Mouse (Mus musculus) neural tube, embryonic 15.5 days (tissue): Measurements from ENCODE around the gene Max. TPM values are rescaled to one million over a fixed set of nuclear protein-coding genes. Genes with fewer than 3 reads are reported as not detected.

Experiments
- ATAC-seq: fragments of 200-750 bp; cut with Nextera tagmentation; 2 replicates; pipeline ENCODE4 v1.8.0; 2017; ENCODE audit warnings: mild to moderate bottlenecking, moderate TSS enrichment, moderate library complexity; ENCODE audit not compliant: low FRiP score
- H3K27ac ChIP-seq: fragments of 300-500 bp; sonication (generic); replicated peaks from 2 replicates; pipeline ENCODE4 v1.5.1; 2015; ENCODE audit warnings: mild to moderate bottlenecking, inconsistent platforms
- H3K27me3 ChIP-seq: fragments of 300-500 bp; sonication (generic); replicated peaks from 2 replicates; pipeline ENCODE4 v1.6.1; 2015; ENCODE audit warnings: inconsistent platforms
- H3K36me3 ChIP-seq: fragments of 300-500 bp; sonication (generic); 2 replicates; pipeline ENCODE4 v1.6.1; 2015; ENCODE audit warnings: inconsistent platforms
- H3K4me1 ChIP-seq: fragments of 300-500 bp; sonication (generic); 2 replicates; pipeline ENCODE4 v1.6.1; 2015; ENCODE audit warnings: inconsistent platforms
- H3K4me2 ChIP-seq: fragments of 300-500 bp; sonication (generic); 2 replicates; pipeline ENCODE4 v1.6.1; 2015; ENCODE audit warnings: inconsistent platforms, mild to moderate bottlenecking, moderate library complexity
- H3K4me3 ChIP-seq: fragments of 300-500 bp; sonication (generic); replicated peaks from 2 replicates; pipeline ENCODE4 v1.5.1; 2015; ENCODE audit warnings: mild to moderate bottlenecking, inconsistent platforms
- H3K9ac ChIP-seq: fragments of 300-500 bp; sonication (generic); replicated peaks from 2 replicates; pipeline ENCODE4 v1.6.1; 2015; ENCODE audit warnings: mild to moderate bottlenecking, inconsistent platforms
- H3K9me3 ChIP-seq: fragments of 300-500 bp; sonication (generic); replicated peaks from 2 replicates; pipeline ENCODE4 v1.6.1; 2016; ENCODE audit warnings: inconsistent platforms
- WGBS: fragments of 180-500 bp; shearing (Covaris S2); methylation state at CpG from one replicate; pipeline ENCODE4 v1.1.7; 2015; ENCODE audit warnings: mixed read lengths; 5-methylcytosine and 5-hydroxymethylcytosine counted together
- polyA plus RNA-seq: library from polyadenylated mRNA; unstranded; fragments of >200 nt; fragmentation: Nextera tagmentation; extraction: Ambion mirVana; gene quantifications from 2 replicates; pipeline ENCODE4 v1.2.1, GENCODE M21; 2015

Gene Max
- polyA plus RNA-seq, 1 experiment from 2014 or later = 25.7 TPM

DNA sequence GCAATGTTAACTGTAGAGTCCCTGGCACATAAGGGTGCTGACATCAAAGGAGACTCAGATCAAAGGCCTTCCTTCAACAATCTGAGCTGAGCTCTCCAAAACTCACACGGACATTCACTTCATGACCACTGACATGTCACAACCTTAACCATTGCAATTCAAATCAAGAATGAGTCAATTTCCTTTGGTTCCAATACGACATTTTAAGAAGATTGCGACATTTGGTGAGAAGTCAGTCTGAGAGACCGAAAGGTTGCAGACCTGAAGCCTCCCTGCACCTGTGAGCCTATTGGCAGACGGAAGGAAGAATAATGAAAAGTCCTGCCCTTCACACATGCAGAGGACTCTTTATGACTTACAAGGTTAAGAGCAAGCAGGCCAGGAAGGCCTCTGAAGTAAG, 11.7 kb downstream of the Max start:
- WGBS = 92% methylated on average over 5 of the region's 5 CpGs
- Histone ChIP-seq H3K36me3 (peaks cover 81% of the 10 kb centered on the region), H3K4me1 (peaks cover 21% of the 10 kb centered on the region), H3K27me3 (no peaks in the 10 kb centered on the region), H3K9me3 (no peaks in the 10 kb centered on the region), H3K4me3 (no peak overlapping the region), H3K9ac (no peak overlapping the region), H3K4me2 (no peak overlapping the region), H3K27ac (no peak overlapping the region)
- no peak for ATAC-seq

DNA sequence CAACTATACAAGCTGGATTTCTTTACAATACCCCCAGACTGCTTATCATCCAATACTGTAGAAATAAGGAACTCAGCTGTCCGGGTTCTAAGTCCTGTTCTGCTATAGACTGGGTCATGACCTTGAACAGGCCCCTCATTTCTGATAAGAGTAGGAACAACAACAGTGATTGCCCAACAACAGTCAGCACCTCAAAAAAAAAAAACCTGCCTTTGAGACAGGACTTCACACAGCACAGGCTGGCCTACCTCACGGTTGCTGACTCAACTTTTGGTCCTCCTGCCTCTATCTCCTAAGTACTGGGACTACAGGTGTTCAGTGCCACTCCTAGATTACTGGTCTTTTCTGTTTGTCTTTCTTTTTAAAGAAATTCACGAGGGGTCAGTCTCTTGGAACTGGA, 13.2 kb downstream of the Max start:
- no peak for ATAC-seq

DNA sequence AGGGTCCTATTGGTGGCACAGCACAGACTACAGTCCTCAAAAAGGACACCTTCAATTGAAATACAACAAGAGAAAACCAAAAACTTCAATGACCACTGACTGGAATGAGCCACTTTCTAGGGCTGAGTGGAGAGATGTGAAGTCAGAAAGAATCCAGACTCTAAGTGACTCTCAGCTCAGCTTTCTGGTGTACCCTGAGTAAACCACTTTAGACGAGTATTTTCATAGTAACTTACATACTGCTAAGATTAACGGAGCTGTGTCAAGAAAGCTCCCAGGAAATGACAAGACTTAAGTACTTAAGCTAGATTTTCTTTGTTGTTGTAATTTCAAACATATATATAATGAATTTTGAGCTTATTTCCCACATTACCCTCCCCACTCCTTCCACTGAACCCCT, 13.8 kb downstream of the Max start:
- H3K36me3 ChIP-seq = peaks cover 93% of the 10 kb centered on the region
- 99% methylated on average over 2 of the region's 2 CpGs for WGBS
- ATAC-seq = no peak

More for the DNA sequence above, 13.2 kb downstream of the Max start:
- peaks cover 6% of the 10 kb centered on the region; the same call in 1 of the 2 replicates for H3K4me1 ChIP-seq
- no peak overlapping the region for H3K27ac ChIP-seq
- no peak overlapping the region for H3K9ac ChIP-seq
- H3K4me2 ChIP-seq = no peak overlapping the region
- H3K27me3 ChIP-seq = no peaks in the 10 kb centered on the region
- WGBS = 87% methylated on average over 3 of the region's 3 CpGs
- H3K4me3 ChIP-seq = no peak overlapping the region
- no peaks in the 10 kb centered on the region for H3K9me3 ChIP-seq
- peaks cover 93% of the 10 kb centered on the region for H3K36me3 ChIP-seq

DNA sequence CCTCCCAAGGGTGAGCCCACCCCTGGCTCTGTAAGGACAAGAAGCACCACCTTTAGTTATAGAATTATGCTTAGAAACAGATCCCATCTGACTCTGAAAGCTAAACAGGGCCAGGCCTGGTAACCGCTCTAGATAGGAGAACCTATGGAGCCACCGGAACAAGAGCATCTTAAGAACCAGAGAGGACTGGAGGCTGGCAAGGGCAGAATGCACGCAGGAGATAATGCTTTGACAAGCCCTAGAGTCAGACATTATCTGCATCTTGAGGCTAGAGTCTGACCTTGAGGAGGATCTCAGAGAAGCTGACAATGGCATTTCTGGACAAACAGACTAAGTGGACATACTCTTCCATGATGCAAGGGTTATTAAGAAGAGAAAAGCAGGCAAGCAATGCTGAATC, 14.5 kb downstream of the Max start:
- Histone ChIP-seq H3K4me3 (no peak overlapping the region), H3K27me3 (no peaks in the 10 kb centered on the region), H3K27ac (no peak overlapping the region), H3K4me2 (no peak overlapping the region), H3K4me1 (no peaks in the 10 kb centered on the region), H3K36me3 (peaks cover 93% of the 10 kb centered on the region), H3K9me3 (no peaks in the 10 kb centered on the region), H3K9ac (no peak overlapping the region)
- no peak for ATAC-seq
- 95% methylated on average over 3 of the region's 3 CpGs for WGBS

More for the DNA sequence above, 13.8 kb downstream of the Max start:
- Histone ChIP-seq H3K27me3 (no peaks in the 10 kb centered on the region), H3K4me3 (no peak overlapping the region), H3K27ac (no peak overlapping the region), H3K4me2 (no peak overlapping the region), H3K4me1 (0 out of 2 replicates have a peak, but pooled peaks cover under 1% of the 10 kb centered on the region), H3K9ac (no peak overlapping the region), H3K9me3 (no peaks in the 10 kb centered on the region)

DNA sequence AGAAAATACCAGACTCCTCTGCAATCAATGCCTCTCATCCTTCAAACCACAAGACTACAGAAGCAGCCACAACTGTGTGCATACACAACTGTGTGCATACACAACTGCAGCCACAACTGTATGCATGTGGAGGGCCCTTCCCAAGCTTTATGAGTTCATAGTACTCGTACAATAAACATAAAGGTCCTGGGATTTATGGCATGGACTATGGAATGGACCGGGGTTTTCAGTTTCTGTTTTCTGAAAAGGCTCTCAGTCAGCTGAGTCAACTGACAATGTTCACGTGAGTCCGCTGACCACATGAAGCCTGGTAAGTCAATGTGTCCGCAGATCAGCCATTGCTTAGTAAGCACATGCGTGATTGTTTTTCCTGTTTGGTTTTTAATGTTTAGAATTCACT, 18.5 kb downstream of the Max start:
- no peak for ATAC-seq
- WGBS = 87% methylated on average over 6 of the region's 6 CpGs
- Histone ChIP-seq H3K9ac (no peak overlapping the region), H3K36me3 (peaks cover 96% of the 10 kb centered on the region), H3K27ac (no peak overlapping the region), H3K4me3 (no peak overlapping the region), H3K4me2 (no peak overlapping the region), H3K9me3 (no peaks in the 10 kb centered on the region), H3K27me3 (no peaks in the 10 kb centered on the region), H3K4me1 (no peaks in the 10 kb centered on the region)

DNA sequence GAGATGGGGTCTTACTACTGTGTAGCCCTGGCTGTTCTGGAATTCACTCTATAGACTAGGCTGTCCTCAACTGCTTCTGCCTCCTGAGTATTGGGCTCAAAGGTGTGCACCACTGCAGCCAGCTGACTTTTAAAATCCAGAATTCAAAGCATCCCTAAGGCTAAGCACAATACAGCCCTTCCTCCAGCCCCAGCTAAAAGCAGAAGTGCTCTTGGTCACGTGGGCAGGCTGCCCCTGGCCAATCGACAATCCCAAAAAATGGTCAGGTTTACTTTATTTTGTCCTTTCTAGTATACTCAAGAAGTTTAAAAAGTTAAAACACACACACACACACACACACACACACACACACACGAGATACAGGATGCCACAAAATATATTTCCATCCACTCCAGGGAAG, 19.0 kb downstream of the Max start:
- ATAC-seq = no peak
- no peak overlapping the region for H3K4me3 ChIP-seq
- no peak overlapping the region for H3K4me2 ChIP-seq
- H3K9me3 ChIP-seq = no peaks in the 10 kb centered on the region
- H3K9ac ChIP-seq = no peak overlapping the region
- H3K4me1 ChIP-seq = no peaks in the 10 kb centered on the region
- no peak overlapping the region for H3K27ac ChIP-seq
- peaks cover 97% of the 10 kb centered on the region for H3K36me3 ChIP-seq
- WGBS = 90% methylated on average over 3 of the region's 3 CpGs
- no peaks in the 10 kb centered on the region for H3K27me3 ChIP-seq

DNA sequence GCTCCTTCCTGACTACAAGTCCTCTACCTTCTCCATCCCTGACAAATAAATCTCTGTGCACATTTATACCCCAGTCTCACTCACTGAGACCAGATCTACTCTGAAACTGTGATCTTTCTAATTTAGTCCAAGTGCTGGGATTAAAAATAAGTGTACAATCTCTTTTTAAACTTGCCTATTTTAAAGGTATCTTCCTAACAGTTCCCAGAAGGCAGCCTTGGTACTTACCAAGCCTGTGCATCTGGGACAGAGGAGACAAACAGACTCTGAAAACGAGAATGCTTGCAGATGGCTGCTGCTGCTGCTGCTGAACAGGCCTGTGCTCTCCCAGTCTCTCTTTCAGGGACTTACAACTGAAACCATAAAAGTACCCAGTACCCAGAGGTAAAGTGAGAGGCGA, 19.5 kb downstream of the Max start:
- peaks cover 95% of the 10 kb centered on the region for H3K36me3 ChIP-seq

DNA sequence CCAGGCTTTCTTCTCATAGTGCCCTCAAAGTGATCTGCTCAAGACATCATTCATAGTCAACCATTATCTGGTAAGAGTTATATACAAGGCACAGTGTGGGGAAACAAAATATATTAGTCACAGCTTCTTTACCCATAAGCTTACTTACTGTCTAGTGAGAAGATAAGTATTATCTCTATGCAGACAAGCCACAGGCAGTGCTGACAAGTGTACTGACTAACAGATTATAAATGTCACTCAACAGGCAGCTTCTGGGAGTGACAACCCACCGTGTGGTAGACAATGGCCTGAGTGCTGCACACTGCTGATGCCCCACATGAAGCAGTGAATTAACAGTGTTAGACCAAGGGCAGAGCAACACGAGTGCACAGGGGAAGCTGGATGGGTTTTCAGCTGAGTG, 20.5 kb downstream of the Max start:
- H3K9ac ChIP-seq = no peak overlapping the region
- no peak overlapping the region for H3K4me3 ChIP-seq
- WGBS = 69% methylated on average over 2 of the region's 2 CpGs
- no peak overlapping the region for H3K4me2 ChIP-seq
- H3K9me3 ChIP-seq = no peaks in the 10 kb centered on the region
- H3K27me3 ChIP-seq = no peaks in the 10 kb centered on the region
- no peak overlapping the region for H3K27ac ChIP-seq
- H3K36me3 ChIP-seq = peaks cover 97% of the 10 kb centered on the region
- H3K4me1 ChIP-seq = no peaks in the 10 kb centered on the region
- no peak for ATAC-seq

More for the DNA sequence above, 19.5 kb downstream of the Max start:
- Histone ChIP-seq H3K4me2 (no peak overlapping the region), H3K9ac (no peak overlapping the region), H3K27ac (no peak overlapping the region), H3K27me3 (no peaks in the 10 kb centered on the region), H3K4me1 (no peaks in the 10 kb centered on the region), H3K9me3 (no peaks in the 10 kb centered on the region), H3K4me3 (no peak overlapping the region)
- 85% methylated on average over 2 of the region's 2 CpGs for WGBS
- ATAC-seq = no peak

DNA sequence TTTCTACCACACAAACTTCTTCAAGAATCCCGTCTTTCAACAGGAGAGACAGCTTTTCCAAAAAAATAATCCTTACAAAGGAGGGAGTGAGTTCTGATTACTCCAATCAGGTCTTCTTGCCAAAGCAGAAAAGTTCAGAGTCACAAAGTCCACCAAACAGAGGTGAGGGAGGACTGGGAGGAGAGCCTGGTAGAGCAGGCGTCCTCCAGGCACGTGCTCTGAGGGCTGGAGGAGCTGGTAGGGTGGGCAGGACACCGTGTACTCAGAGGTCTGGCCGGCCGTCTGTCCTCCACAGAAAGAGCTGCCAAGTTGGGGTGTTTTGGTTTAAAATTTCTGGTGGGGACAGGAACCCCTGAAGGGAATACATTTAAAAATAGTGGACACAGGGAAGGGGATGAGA, 24.0 kb downstream of the Max start:
- no peak overlapping the region for H3K9ac ChIP-seq
- H3K36me3 ChIP-seq = peaks cover 76% of the 10 kb centered on the region
- H3K27ac ChIP-seq = no peak overlapping the region
- 97% methylated on average over 6 of the region's 6 CpGs for WGBS
- no peaks in the 10 kb centered on the region for H3K27me3 ChIP-seq
- no peaks in the 10 kb centered on the region for H3K9me3 ChIP-seq
- no peak overlapping the region for H3K4me3 ChIP-seq
- no peaks in the 10 kb centered on the region for H3K4me1 ChIP-seq
- no peak overlapping the region for H3K4me2 ChIP-seq
- no peak for ATAC-seq

DNA sequence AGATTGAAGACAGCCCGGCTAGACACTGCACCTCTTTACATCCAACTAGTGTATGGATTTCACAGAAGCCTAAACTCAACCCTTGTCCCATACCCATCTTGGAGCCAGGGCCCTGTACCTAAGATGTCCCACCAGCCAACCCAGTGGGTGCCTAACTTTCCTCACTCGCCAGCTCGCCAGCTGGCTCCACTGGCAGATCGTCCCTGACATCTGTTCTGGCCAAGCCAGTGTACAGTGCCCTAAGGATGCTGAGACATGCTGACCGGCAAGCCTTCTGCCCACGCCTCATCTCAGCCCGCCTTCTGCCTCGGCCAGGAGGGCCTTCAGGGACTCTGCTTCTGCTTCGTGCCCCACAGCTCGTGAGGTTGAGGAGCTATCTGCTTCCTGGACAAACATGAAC, 25.8 kb downstream of the Max start:
- Histone ChIP-seq H3K27ac (no peak overlapping the region), H3K4me2 (no peak overlapping the region), H3K4me1 (no peaks in the 10 kb centered on the region), H3K9ac (no peak overlapping the region), H3K9me3 (no peaks in the 10 kb centered on the region), H3K27me3 (no peaks in the 10 kb centered on the region), H3K4me3 (no peak overlapping the region), H3K36me3 (peaks cover 68% of the 10 kb centered on the region)
- 95% methylated on average over 10 of the region's 10 CpGs for WGBS
- no peak for ATAC-seq

DNA sequence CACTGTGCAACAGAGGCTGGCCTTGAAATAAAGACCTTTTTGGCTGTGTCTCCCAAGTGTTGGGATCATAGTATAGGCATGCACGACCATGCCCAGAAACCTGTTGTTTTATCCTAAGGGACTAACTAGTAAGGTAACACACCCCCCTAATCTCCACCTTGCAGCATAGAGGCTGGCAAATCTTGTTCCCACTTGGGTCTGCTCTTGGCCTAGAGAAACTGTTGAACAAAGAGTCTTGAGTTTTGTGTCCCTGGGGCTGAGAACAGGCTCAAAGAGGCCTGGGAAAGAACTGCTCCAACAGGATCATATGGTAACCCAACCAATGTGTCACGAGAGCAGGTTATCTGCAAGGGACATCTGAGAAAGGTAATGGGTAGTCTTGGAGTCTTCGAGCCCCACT, 27.6 kb downstream of the Max start:
- Histone ChIP-seq H3K9ac (no peak overlapping the region), H3K4me2 (no peak overlapping the region), H3K36me3 (peaks cover 51% of the 10 kb centered on the region), H3K4me3 (no peak overlapping the region), H3K27ac (no peak overlapping the region), H3K4me1 (no peaks in the 10 kb centered on the region), H3K27me3 (no peaks in the 10 kb centered on the region), H3K9me3 (no peaks in the 10 kb centered on the region)
- ATAC-seq = no peak
- 92% methylated on average over 3 of the region's 3 CpGs for WGBS

DNA sequence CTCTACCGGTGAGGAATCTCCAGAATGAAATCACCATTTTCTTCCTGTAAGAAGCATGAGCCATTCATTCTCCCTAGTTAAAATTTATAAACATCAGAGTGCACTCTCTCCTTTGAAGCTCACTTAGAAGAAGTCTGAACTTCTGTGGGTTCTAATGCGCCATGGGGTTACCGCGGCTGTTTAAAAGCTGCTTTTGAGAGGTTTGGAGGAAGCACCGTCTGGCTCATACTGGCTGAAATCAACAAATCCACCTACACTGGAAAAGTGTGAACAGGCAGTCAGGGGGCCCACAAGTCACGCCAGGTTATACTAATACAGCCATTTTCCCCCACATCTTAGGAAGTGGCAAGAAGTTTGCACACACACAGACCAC, 29.3 kb downstream of the Max start:
- Histone ChIP-seq H3K9me3 (no peaks in the 10 kb centered on the region), H3K27ac (no peak overlapping the region)

More for the DNA sequence above, 29.3 kb downstream of the Max start:
- no peak overlapping the region for H3K4me2 ChIP-seq
- 87% methylated on average over 6 of the region's 6 CpGs for WGBS
- H3K36me3 ChIP-seq = peaks cover 33% of the 10 kb centered on the region
- H3K4me3 ChIP-seq = no peak overlapping the region
- H3K27me3 ChIP-seq = no peaks in the 10 kb centered on the region
- H3K4me1 ChIP-seq = no peaks in the 10 kb centered on the region
- ATAC-seq = no peak
- H3K9ac ChIP-seq = no peak overlapping the region
